Comparison of ENCODE assay signal across 8 mouse cellular contexts in genomic region chr16:33399913-33400782, GRCm38 (mm10). TPM values are rescaled to one million over a fixed set of nuclear protein-coding genes. Genes with fewer than 3 reads are reported as not detected.
DNase-seq lines count a peak whose midpoint lies in the region; ATAC-seq and TF ChIP-seq lines count a peak whose summit lies in the region.

No protein-coding gene starts in this region.

- WGBS in hindbrain, embryonic 16.5 days: under 1% methylated on average over 28 of the region's 28 CpGs
- WGBS in midbrain, postnatal 0 days: 1% methylated on average over 28 of the region's 28 CpGs

- peak overlapping the region; percentile 70 for H3K4me3 ChIP-seq in gastrocnemius, adult 2 months
- peak overlapping the region; percentile 48 for H3K4me3 ChIP-seq in hindbrain, embryonic 16.5 days (ENCODE audit: low read length)
- peak overlapping the region; percentile 42 for H3K4me3 ChIP-seq in midbrain, postnatal 0 days (ENCODE audit: low read depth, low read length)

- H3K27me3 ChIP-seq in hindbrain, embryonic 16.5 days (replicated peaks; ENCODE audit: control insufficient read depth, insufficient read depth, low read length): no peaks in the 10 kb centered on the region
- H3K27me3 ChIP-seq in midbrain, postnatal 0 days (ENCODE audit: insufficient read depth, low read length): no peaks in the 10 kb centered on the region
- H3K27me3 ChIP-seq in splenic B cell, adult 2 months (ENCODE audit: control insufficient read depth, insufficient read depth, low read length, poor library complexity, severe bottlenecking): no peaks in the 10 kb centered on the region

- H3K36me3 ChIP-seq in hindbrain, embryonic 16.5 days (ENCODE audit: control insufficient read depth, insufficient read depth, low read length): no peaks in the 10 kb centered on the region
- no peaks in the 10 kb centered on the region for H3K36me3 ChIP-seq in midbrain, postnatal 0 days (ENCODE audit: insufficient read depth, low read length)
- H3K36me3 ChIP-seq in splenic B cell, adult 2 months (ENCODE audit: control insufficient read depth, insufficient read depth, low read length, poor library complexity, severe bottlenecking): no peaks in the 10 kb centered on the region

- DNase-seq in cerebellum, adult 18-20 months: peak; percentile 58 to 65
- no peak for DNase-seq in cerebellum, adult 9-10 months
- DNase-seq in cerebellum, postnatal 14 days: peak; percentile 62 to 64
- DNase-seq in gastrocnemius, adult 2 months: peak; percentile 90
- peak; percentile 84 for DNase-seq in liver
- DNase-seq in midbrain, postnatal 0 days (ENCODE audit: low spot score): peak; percentile 71
- DNase-seq in splenic B cell, adult 2 months (ENCODE audit: low read depth, low spot score): peak; percentile 74

- intact Hi-C loops in gastrocnemius, adult 2 months (cut with DNase I): loop anchor here (2.0 to 5.0 kb wide), 2 partner anchors 17 to 67 kb away; no protein-coding TSS in a partner anchor

- no peak for TF ChIP-seq CTCF in gastrocnemius, adult 2 months (IDR thresholded peaks at IDR 0.05)
- no peak for TF ChIP-seq CTCF in midbrain, postnatal 0 days (IDR thresholded peaks at IDR 0.05)

- H3K9me3 ChIP-seq in hindbrain, embryonic 16.5 days (ENCODE audit: control insufficient read depth, low read length): no peaks in the 10 kb centered on the region
- H3K9me3 ChIP-seq in midbrain, postnatal 0 days (ENCODE audit: low read length): no peaks in the 10 kb centered on the region

- H3K4me2 ChIP-seq in hindbrain, embryonic 16.5 days (ENCODE audit: low read length): peak overlapping the region; percentile 86
- H3K4me2 ChIP-seq in midbrain, postnatal 0 days (ENCODE audit: low read depth, low read length, poor library complexity, severe bottlenecking): peak overlapping the region; percentile 71

- peaks cover 8% of the 10 kb centered on the region for H3K4me1 ChIP-seq in hindbrain, embryonic 16.5 days (ENCODE audit: control insufficient read depth, insufficient read depth, low read depth, low read length)
- peaks cover 4% of the 10 kb centered on the region; the same call in 1 of the 2 replicates for H3K4me1 ChIP-seq in midbrain, postnatal 0 days (ENCODE audit: insufficient read depth, low read length)

- peak; percentile 87 for ATAC-seq in hindbrain, embryonic 16.5 days
- peak; percentile 65; the same call in 1 of the 2 replicates for ATAC-seq in midbrain, postnatal 0 days (ENCODE audit: low FRiP score)

- H3K27ac ChIP-seq in gastrocnemius, adult 2 months: peak overlapping the region; percentile 91
- peak overlapping the region; percentile 29; the same call in 1 of the 2 replicates for H3K27ac ChIP-seq in hindbrain, embryonic 16.5 days (ENCODE audit: low read depth, low read length)
- H3K27ac ChIP-seq in midbrain, postnatal 0 days (ENCODE audit: low read depth, low read length): peak overlapping the region; percentile 27; the same call in 1 of the 2 replicates

- H3K9ac ChIP-seq in hindbrain, embryonic 16.5 days (ENCODE audit: low read depth, low read length): peak overlapping the region; percentile 56
- no peak overlapping the region; the same call in 1 of the 2 replicates for H3K9ac ChIP-seq in midbrain, postnatal 0 days (replicated peaks; ENCODE audit: low read length, poor library complexity, severe bottlenecking)

RNA-seq across cellular contexts. Expression of gene Zfp148, which starts 19.5 kb away (rescaled TPM):
- total RNA-seq in gastrocnemius, adult 2 months (2021): 10 to 100 TPM; 23.5 to 28.0 TPM
- 47.2 and 47.5 TPM in 2 replicates for polyA plus RNA-seq in hindbrain, embryonic 16.5 days (2015; fragmentation: Nextera tagmentation; extraction: Ambion mirVana)
- total RNA-seq in midbrain, postnatal 0 days (2014; rRNA removed): 29.0 and 39.4 TPM in 2 replicates
- polyA plus RNA-seq in midbrain, postnatal 0 days (2015; fragmentation: Nextera tagmentation; extraction: Ambion mirVana): 39.1 and 44.2 TPM in 2 replicates

Comparison
In these comparisons a context has a peak if more than half of its experiments do, and no peak if none do; other contexts are left out.
1. H3K27ac ChIP-seq: peak in every context shown above with its lines; median percentile 91 in gastrocnemius, adult 2 months; 29 in hindbrain, embryonic 16.5 days; 27 in midbrain, postnatal 0 days.